Mouse (Mus musculus): ENCODE data around the gene Fam160a1. TPM values are rescaled to one million over a fixed set of nuclear protein-coding genes. Genes with fewer than 3 reads are reported as not detected.

Fam160a1 gene
- total RNA-seq, 2 experiments from 2014 or later, result not detected

GRCm38 (mm10) chr3:85693013-85693412 lies 124.1 kb downstream of the Fam160a1 start:
- no peak for ATAC-seq (replicated peaks; ENCODE audit: low FRiP score, poor library complexity, severe bottlenecking)

DNA sequence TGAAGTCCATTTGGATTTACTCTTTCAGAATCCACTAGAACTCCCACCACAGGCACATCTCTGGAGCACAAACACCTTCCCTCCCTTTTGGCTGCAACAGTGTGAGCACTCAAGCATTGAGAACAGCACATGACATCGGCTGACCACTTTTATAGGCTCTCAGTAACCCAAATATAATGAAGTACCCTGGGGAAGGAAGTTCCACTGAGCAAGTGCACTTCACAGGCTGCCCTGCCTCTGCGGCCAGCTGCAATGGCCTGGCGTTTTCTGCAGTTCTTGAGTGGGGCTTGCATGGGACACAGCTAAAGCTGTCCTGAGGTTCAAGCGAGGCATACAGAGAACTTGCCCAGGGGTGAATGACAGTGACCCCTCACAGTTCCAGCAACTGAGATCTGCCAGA lies 126.0 kb downstream of the Fam160a1 start:
- no peak for ATAC-seq (replicated peaks; ENCODE audit: low FRiP score, poor library complexity, severe bottlenecking)

DNA sequence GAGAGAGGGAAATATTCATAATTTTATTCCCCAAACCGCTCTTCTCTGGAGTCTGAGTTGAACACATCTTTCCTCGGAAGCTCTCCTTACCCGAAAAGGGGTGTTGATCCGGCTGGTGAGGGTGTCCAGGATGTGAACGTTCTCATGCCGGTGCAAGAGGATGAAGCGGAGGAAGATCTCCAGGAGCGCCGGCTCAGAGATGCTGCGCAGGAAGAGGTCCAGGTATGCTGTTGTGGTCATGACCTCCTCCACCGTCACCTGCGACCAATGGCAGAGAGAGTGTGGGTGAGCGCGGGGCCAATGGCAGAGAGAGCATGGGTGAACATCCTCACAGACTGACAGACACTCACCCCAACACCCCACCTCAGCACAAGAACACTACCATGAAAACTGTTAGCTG lies 128.8 kb downstream of the Fam160a1 start:
- no peak for ATAC-seq (replicated peaks; ENCODE audit: low FRiP score, poor library complexity, severe bottlenecking)

DNA sequence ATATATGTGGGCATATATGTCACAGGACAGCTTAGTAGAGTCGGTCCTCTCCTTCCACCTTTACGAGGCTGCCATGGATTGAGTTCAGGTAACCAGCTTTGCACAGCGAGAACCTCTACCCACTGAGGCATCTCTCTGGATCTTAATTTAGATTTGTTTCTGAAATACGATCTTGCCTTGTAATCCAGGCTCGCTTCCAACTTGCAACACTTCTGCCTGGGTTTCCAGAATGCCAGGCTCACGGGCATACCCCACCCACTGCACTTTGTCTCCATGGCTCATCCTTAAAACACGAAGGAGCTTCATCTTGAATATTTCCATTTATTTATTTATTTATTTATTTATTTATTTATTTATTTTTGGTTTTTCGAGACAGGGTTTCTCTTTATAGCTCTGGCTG lies 131.8 kb downstream of the Fam160a1 start:
- ATAC-seq (replicated peaks; ENCODE audit: low FRiP score, poor library complexity, severe bottlenecking), result no peak

GRCm38 (mm10) chr3:85683618-85684017 lies 133.5 kb downstream of the Fam160a1 start:
- no peak for ATAC-seq (replicated peaks; ENCODE audit: low FRiP score, poor library complexity, severe bottlenecking)

GRCm38 (mm10) chr3:85681136-85681535 lies 136.0 kb downstream of the Fam160a1 start:
- no peak for ATAC-seq (replicated peaks; ENCODE audit: low FRiP score, poor library complexity, severe bottlenecking)

DNA sequence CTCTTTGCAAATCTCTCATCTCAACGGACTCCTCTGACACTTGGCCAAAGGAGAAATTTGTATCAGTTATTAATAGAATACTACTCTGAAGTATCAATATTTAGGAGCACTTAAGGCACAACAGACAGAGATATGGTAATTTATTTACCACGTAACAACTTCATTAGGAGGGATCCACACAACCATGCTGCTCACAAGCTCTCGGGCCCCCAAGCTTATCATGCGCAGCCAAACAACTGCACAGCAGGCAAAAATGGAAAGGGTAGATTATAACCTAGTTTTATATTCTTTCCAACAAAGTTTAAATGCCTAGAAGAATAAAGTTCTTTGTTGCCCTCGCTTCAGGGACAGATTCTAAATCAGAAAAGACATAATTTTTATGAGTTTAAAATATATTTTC lies 137.1 kb downstream of the Fam160a1 start:
- no peak for ATAC-seq (replicated peaks; ENCODE audit: low FRiP score, poor library complexity, severe bottlenecking)

DNA sequence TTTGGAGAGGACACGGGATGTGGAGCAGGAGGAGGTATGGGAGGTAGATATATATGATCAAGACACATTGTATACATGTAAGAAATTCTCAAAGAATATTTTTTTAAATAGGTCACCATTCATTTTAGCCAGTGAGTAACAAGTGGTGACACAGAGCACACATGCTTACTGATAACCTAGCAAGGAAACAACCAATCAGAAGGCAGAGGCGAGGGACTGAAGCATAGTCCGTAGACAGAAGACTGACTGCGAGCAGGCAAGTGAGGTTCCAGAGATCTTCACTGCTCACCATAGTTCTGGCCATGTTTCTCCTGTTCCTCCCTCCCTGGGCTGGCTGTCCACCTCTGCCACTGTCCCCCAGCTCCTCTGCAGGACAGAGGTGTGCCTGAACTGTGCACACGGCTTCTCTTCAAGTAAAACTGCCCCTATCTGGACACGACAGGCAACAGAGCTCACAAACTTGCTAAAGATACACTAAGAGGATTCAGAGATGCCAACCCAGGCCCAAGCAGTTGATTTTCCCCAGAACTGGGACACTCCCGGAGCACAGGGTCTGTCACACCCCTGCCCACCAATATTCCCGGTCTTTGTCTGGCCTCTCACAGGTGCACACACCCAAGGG lies 137.7 kb downstream of the Fam160a1 start:
- ATAC-seq (replicated peaks; ENCODE audit: low FRiP score, poor library complexity, severe bottlenecking), result no peak

- ATAC-seq (replicated peaks; ENCODE audit: low FRiP score, poor library complexity, severe bottlenecking), result no peak
Measured at GRCm38 (mm10) chr3:85677952-85678351, 139.1 kb downstream of the Fam160a1 start.

- no peak for ATAC-seq (replicated peaks; ENCODE audit: low FRiP score, poor library complexity, severe bottlenecking)
Measured at GRCm38 (mm10) chr3:85677133-85677532, 140.0 kb downstream of the Fam160a1 start.

DNA sequence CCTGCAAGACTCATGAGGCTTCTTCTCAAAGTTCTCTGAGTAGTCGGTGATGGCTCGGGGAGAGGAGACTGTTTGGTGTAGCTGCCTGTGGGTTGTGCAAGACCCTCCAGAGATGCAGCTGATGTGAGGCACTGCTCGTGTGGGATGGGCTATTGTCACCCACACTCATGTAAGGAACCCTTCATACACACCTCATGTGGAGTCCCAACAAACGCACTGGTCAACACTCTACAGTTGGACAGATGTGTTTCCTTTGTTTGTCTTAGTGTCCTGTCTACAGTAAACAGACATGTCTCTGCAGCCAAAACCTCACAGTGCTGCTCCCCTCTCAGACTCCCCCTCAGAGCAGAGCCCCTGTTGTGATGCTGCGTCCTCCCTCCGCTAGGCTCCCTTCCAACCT lies 147.2 kb downstream of the Fam160a1 start:
- no peak for ATAC-seq (replicated peaks; ENCODE audit: low FRiP score, poor library complexity, severe bottlenecking)

GRCm38 (mm10) chr3:85667683-85668082 lies 149.4 kb downstream of the Fam160a1 start:
- ATAC-seq (replicated peaks; ENCODE audit: low FRiP score, poor library complexity, severe bottlenecking), result no peak

DNA sequence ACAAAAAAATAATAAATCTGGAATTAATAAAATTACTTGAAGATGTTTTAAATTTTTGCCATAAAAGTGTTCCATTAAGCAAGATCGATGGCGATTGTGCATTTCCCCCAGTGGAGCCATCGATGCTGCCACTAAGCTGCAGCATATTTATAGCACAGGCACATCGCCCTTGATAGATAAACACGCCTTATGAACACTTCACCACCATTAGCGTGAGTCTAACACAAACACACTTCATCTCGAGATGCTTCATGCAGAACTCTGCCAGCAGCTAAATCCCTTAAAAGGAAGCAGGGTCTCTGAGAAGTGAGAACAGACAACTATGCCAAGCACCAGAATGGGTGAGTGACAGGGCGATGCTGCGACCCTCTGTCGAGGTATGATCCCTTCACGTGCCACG lies 150.4 kb downstream of the Fam160a1 start:
- ATAC-seq (replicated peaks; ENCODE audit: low FRiP score, poor library complexity, severe bottlenecking), result no peak

GRCm38 (mm10) chr3:85666166-85666565 lies 150.9 kb downstream of the Fam160a1 start:
- no peak for ATAC-seq (replicated peaks; ENCODE audit: low FRiP score, poor library complexity, severe bottlenecking)

DNA sequence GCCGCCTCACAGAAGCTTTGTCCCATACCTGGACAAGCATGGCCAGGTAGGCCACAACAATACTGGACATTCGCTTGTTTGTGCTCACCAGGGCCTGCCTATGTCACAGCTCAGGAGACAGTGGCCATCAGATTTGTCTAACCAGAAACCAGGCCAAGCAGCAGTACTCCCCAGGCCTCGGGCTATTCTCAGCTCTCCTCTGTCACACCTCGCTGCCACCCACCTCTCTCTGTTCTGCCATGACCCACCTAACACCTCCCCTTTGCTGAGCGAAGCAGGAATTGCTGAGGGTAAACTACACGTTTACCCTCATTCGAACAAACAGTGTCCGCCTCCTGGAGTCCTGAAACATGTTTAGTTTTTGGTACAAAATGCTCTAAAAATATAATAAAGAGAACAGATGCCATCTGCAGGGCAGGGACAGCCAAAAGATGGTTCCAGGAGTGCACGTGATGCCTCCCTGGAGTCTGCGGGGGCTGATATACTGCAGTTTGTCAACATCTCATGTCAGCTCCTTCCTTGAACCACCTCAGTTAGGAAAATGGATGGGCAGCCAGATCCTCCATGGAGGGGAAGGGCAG lies 152.4 kb downstream of the Fam160a1 start:
- ATAC-seq (replicated peaks; ENCODE audit: low FRiP score, poor library complexity, severe bottlenecking), result no peak

GRCm38 (mm10) chr3:85663826-85664225 lies 153.3 kb downstream of the Fam160a1 start:
- ATAC-seq (replicated peaks; ENCODE audit: low FRiP score, poor library complexity, severe bottlenecking), result no peak

DNA sequence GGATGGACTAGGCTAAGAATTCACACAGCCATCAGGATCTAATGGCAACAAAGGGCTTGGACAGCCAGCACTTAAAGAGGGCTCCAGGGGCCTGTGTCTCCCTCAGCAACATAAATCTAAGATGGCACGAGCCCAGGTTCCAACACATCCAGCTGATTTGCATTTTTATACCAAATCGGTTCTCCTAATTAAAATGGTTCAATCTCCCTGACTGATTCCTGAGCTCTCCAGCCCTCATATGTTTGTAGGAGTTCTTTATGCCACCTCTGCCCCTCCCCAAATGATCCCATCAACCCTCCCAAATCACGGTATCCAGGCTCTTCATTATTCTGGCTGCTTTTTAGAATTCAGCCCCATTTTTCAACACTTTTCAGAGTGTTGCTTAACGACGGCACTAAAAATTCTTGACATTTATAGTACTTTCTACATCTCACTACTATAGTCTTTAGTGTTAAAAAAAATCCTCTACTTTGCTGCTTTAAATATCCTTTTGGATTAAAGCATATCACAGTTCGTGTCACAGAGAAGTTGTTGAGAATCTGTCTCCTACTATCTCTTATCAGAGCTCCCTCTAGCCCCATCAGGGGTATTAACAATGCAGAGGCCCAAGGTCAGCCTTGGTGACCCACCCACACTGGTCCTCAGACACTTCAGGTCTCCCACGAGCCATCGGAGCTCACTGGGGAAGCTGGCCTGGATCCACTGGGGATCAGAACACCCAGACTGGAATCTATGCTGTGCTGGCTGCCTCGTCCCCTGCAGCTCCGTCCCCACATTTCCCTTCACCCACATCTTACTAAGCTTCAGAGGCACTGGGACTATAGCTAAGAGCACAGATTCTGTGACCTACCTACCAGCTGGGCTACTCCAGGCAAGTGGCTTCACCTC lies 154.9 kb downstream of the Fam160a1 start:
- ATAC-seq (replicated peaks; ENCODE audit: low FRiP score, poor library complexity, severe bottlenecking), result no peak

DNA sequence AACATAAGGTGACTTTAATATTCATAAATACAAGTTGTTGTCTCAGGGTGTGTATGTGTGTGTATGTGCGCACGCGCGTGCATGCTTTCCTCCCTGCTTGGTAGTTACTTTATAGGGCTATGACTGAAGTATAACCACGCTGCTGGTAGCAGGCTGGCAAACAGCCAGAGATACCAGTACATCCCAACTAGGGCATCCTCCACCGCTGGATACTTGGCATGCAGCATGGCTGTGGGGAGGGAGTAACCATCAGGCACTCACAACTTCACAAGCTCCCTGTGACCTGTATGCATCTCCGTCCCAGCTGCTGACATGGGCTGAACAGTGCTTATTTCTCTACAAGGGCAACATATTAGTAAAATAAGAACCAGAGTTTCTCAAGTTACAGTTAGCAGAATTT lies 157.4 kb downstream of the Fam160a1 start:
- no peak for ATAC-seq (replicated peaks; ENCODE audit: low FRiP score, poor library complexity, severe bottlenecking)

DNA sequence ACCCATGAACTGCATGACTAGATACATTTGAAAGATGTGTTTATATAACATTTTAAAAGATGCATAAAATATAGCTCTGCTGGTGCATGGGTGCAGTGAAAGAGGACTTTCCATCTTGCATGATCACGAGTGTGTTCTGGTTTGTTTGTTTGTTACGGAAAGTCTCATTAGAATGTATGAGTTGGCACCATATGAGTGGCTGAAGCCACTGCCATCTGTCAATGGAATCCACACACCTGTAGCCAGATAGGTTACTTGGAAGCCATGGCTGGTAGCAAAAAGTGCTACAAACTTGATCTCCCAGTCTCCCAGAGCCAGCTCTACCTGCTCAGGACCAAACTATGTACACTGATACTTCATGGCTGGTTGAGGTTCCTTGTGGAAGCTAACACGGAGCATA lies 161.6 kb downstream of the Fam160a1 start:
- ATAC-seq (replicated peaks; ENCODE audit: low FRiP score, poor library complexity, severe bottlenecking), result no peak

DNA sequence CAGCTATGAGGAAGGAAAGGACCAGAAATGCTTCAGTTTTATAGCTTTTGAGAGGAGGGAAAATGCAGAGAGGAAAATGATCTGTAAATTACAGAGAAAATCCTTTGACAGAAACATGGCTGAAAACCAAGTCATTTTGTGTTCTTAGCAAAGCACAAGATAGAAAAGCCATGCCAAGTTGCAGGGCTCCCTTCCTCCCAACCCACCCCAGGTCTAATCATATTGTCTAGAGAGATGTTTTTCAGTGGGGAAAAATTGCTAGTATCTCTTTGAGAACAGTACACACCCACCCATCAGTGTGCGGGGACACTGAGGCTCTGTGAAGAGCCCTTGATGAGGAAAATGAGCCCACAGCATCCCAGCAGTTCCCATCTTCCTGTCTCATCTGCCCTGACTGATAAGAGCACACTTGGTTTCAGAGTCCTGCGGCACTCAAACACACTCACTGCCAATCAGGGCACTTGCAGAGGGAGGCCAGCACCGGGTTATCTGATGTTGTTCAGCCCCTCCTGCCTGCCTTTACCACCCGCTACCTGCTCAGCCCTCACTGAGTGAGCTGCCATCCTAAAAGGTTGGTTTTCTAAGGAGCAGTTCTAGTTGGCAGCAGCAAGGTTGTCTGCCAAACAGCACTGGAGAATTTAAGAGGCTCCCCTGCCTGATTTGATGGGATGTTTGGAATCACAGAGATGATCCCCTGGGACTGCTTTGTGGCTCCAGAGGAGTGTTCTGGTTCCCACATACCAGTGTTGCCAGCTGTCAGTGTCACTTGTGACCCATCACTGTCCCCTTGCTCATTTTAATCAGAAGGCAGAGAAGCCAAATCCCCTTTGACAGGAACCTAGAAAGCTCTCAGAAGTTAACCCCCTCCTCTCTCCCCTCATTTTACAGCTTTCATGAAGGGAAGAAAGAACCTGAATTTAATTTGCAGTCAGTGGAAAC lies 164.1 kb downstream of the Fam160a1 start:
- no peak for ATAC-seq (replicated peaks; ENCODE audit: low FRiP score, poor library complexity, severe bottlenecking)
